Mouse (Mus musculus): ENCODE measurements around the gene Gopc. TPM values are rescaled to one million over a fixed set of nuclear protein-coding genes. Genes with fewer than 3 reads are reported as not detected.

Gopc gene
- polyA plus RNA-seq, 1 experiment from 2014 or later: 19.1 TPM

DNA sequence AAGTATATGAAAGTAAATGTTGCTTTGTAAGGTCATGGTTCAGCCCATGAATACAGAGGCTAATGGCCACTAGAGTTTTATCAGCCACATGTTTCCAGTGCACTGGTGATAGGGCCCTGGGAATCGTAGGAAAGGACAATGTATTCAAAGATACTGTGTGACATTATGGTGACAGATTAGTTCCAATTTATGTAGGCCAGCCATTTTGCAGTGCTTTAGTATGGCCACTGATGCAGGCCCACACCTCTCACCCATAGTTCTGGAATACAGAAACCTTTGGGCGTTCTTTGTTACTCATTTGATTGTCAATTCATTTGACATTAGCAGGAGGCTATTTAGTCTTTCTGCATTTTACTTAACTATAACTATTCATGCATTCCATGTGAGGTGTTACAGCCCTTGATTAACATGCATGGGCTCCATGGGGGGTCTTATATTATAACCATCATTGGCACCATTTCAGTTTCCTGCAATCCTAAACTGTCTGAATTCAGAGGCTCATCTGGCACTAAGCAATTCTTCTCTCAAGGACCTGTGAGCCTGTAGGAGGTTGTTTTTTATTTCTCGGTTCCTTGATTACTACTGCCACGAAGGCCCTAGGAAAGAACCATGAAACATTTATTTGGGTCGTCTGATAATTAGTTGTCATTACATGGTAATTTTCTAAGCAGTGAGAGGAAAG lies 93.9 kb downstream of the Gopc start:
- H3K27ac ChIP-seq (ENCODE audit: low read length): no peak overlapping the region
- H3K27me3 ChIP-seq (ENCODE audit: control insufficient read depth, insufficient read depth, low read length): no peaks in the 10 kb centered on the region
- H3K4me3 ChIP-seq (ENCODE audit: low read depth, low read length): no peak overlapping the region
- H3K4me1 ChIP-seq (ENCODE audit: control insufficient read depth, insufficient read depth, low read length): no peaks in the 10 kb centered on the region
- H3K36me3 ChIP-seq (ENCODE audit: control insufficient read depth, insufficient read depth, low read length): peaks cover 2% of the 10 kb centered on the region; the same call in 1 of the 2 replicates
- H3K9ac ChIP-seq (replicated peaks; ENCODE audit: low read depth, low read length): no peak overlapping the region
- WGBS: 82% methylated on average over 5 of the region's 5 CpGs
- no peak overlapping the region for H3K4me2 ChIP-seq (replicated peaks; ENCODE audit: low read depth, low read length)
- ATAC-seq (ENCODE audit: insufficient number of reproducible peaks, insufficient read depth, low FRiP score, low read depth): no peak
- H3K9me3 ChIP-seq (ENCODE audit: control insufficient read depth, low read depth, low read length): no peaks in the 10 kb centered on the region

Other genes starting within 250 kb of the Gopc start
- gene Ros1, start 186.9 kb downstream of the Gopc start, polyA plus RNA-seq (2014; fragmentation: Nextera tagmentation; extraction: Ambion mirVana): 0.04 and 0.25 TPM in 2 replicates
- gene Dcbld1, start 148.5 kb downstream of the Gopc start, polyA plus RNA-seq (2014; fragmentation: Nextera tagmentation; extraction: Ambion mirVana): 35.3 and 35.9 TPM in 2 replicates
- gene Gm26741, start 23.4 kb downstream of the Gopc start, polyA plus RNA-seq (2014; fragmentation: Nextera tagmentation; extraction: Ambion mirVana): not detected in 2 replicates
- 53.3 and 57.8 TPM in 2 replicates for gene Nepn, start 6.8 kb upstream of the Gopc start, polyA plus RNA-seq (2014; fragmentation: Nextera tagmentation; extraction: Ambion mirVana)
- gene Nus1, start 35.4 kb upstream of the Gopc start, polyA plus RNA-seq (2014; fragmentation: Nextera tagmentation; extraction: Ambion mirVana): 16.6 and 17.2 TPM in 2 replicates

Measured in stomach, embryonic 14.5 days (tissue).